Mouse (Mus musculus) forebrain, embryonic 15.5 days (tissue): Measurements from ENCODE around the gene Sik2. TPM values are rescaled to one million over a fixed set of nuclear protein-coding genes. Genes with fewer than 3 reads are reported as not detected.

Experiments used
- ATAC-seq: fragments of 200-750 bp; cut with Nextera tagmentation; replicated peaks from 2 replicates; pipeline ENCODE4 v1.8.0; 2017; ENCODE audit warnings: mild to moderate bottlenecking, moderate TSS enrichment, moderate library complexity
- H3K27ac ChIP-seq: fragments of 300-500 bp; sonication (generic); replicated peaks from 2 replicates; pipeline ENCODE4 v1.5.1; 2015; ENCODE audit warnings: mild to moderate bottlenecking, inconsistent platforms
- H3K27me3 ChIP-seq: fragments of 300-500 bp; sonication (generic); 2 replicates; pipeline ENCODE4 v1.6.1; 2015; ENCODE audit warnings: inconsistent platforms
- H3K36me3 ChIP-seq: fragments of 300-500 bp; sonication (generic); 2 replicates; pipeline ENCODE4 v1.6.1; 2015; ENCODE audit warnings: mild to moderate bottlenecking, inconsistent platforms
- H3K4me1 ChIP-seq: fragments of 300-500 bp; sonication (generic); 2 replicates; pipeline ENCODE4 v1.6.1; 2015; ENCODE audit warnings: inconsistent platforms
- H3K4me2 ChIP-seq: fragments of 300-500 bp; sonication (generic); replicated peaks from 2 replicates; pipeline ENCODE4 v1.6.1; 2015; ENCODE audit warnings: mild to moderate bottlenecking, inconsistent platforms
- H3K4me3 ChIP-seq: fragments of 300-500 bp; sonication (generic); 2 replicates; pipeline ENCODE4 v1.5.1; 2015; ENCODE audit warnings: mild to moderate bottlenecking, inconsistent platforms
- H3K9ac ChIP-seq: fragments of 300-500 bp; sonication (generic); replicated peaks from 2 replicates; pipeline ENCODE4 v1.6.1; 2015; ENCODE audit warnings: mild to moderate bottlenecking, inconsistent platforms
- H3K9me3 ChIP-seq: fragments of 300-500 bp; sonication (generic); 2 replicates; pipeline ENCODE4 v1.6.1; 2016; ENCODE audit warnings: inconsistent platforms
- WGBS: fragments of 180-500 bp; shearing (Covaris S2); methylation state at CpG from one replicate; pipeline ENCODE4 v1.1.7; 2015; ENCODE audit warnings: mixed read lengths; 5-methylcytosine and 5-hydroxymethylcytosine counted together
- polyA plus RNA-seq: library from polyadenylated mRNA; unstranded; fragments of >200 nt; fragmentation: Nextera tagmentation; extraction: Ambion mirVana; gene quantifications from 2 replicates; pipeline ENCODE4 v1.2.1, GENCODE M21; 2015

The Sik2 gene
- polyA plus RNA-seq, 1 experiment from 2014 or later: 19.5 TPM

- ATAC-seq: no peak
- Histone ChIP-seq H3K27me3 (no peaks in the 10 kb centered on the region), H3K9ac (no peak overlapping the region), H3K9me3 (no peaks in the 10 kb centered on the region), H3K4me1 (no peaks in the 10 kb centered on the region), H3K4me2 (no peak overlapping the region), H3K27ac (no peak overlapping the region), H3K36me3 (no peaks in the 10 kb centered on the region), H3K4me3 (no peak overlapping the region)
- WGBS: 96% methylated on average over 3 of the region's 3 CpGs
Measured at GRCm38 (mm10) chr9:50941804-50942401, 67.0 kb downstream of the Sik2 start.

GRCm38 (mm10) chr9:50929986-50930385 lies 78.9 kb downstream of the Sik2 start:
- Histone ChIP-seq H3K4me1 (no peaks in the 10 kb centered on the region), H3K9ac (no peak overlapping the region), H3K27me3 (no peaks in the 10 kb centered on the region), H3K4me2 (no peak overlapping the region), H3K9me3 (no peaks in the 10 kb centered on the region), H3K4me3 (no peak overlapping the region), H3K27ac (no peak overlapping the region), H3K36me3 (peaks cover 4% of the 10 kb centered on the region; the same call in 1 of the 2 replicates)
- no peak for ATAC-seq

- Histone ChIP-seq H3K9ac (no peak overlapping the region), H3K27me3 (no peaks in the 10 kb centered on the region), H3K9me3 (no peaks in the 10 kb centered on the region), H3K27ac (no peak overlapping the region), H3K4me2 (no peak overlapping the region), H3K36me3 (0 out of 2 replicates have a peak, but pooled peaks cover 2% of the 10 kb centered on the region), H3K4me3 (no peak overlapping the region), H3K4me1 (no peaks in the 10 kb centered on the region)
- no peak for ATAC-seq
- 93% methylated on average over 4 of the region's 4 CpGs for WGBS
Measured at GRCm38 (mm10) chr9:50925801-50926200, 83.1 kb downstream of the Sik2 start.

DNA sequence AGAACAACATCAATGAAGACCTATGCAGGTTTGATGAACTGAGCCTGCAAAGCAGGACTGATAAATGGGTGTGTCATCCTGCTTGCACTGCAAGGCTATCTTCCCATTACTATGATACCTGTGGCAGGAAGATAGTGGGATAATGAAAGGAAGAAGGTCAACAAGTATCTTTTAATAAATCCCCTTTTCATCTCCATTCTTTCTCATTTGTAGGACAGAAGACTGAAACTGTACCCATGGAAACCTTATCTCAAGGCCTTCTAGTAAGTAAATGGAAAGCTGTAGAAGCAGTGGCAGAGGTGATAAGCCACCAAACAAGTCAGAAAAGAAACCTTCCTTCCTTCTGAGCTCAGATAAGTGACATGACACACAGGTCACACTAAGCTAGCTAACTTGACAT lies 84.4 kb downstream of the Sik2 start:
- H3K4me2 ChIP-seq: no peak overlapping the region
- H3K36me3 ChIP-seq: no peaks in the 10 kb centered on the region
- no peaks in the 10 kb centered on the region for H3K27me3 ChIP-seq
- no peak for ATAC-seq
- no peak overlapping the region for H3K27ac ChIP-seq
- no peaks in the 10 kb centered on the region for H3K9me3 ChIP-seq
- no peaks in the 10 kb centered on the region for H3K4me1 ChIP-seq
- no peak overlapping the region for H3K9ac ChIP-seq
- no peak overlapping the region for H3K4me3 ChIP-seq

DNA sequence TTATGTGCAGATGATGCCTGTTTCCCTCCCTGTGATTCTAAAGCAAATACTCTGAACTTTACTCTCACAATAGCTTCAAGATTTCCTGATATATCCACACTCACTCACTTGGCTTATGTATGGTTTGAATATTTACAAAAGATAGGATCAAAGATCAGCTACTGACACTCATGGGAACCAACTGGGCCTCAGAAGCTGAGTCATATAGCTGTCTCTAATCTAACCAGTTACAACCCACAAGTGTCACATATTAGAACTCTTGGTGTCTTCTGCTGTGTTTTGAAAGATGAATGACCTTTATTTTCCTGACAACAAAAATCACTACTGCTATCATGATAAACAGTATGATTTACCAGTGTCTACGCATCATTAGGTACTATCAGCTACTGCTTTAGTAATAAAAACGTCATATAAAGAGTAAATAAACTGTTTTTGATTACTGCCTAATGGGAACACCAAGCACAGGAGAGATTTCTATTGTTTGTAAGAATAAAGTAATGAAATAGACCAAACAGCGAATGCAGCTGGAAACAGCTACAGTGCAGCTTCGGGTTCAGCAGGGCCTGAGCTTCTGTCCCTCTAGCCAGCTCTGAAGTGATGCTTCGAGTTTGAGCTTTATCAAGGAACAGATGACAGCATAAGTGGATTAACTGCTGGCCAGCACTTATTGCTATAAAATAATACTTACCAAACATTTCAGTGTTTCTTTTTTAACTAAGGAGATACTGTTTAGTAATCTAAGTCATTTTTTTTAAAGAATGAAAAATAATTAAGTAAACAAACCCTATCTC lies 86.3 kb downstream of the Sik2 start:
- H3K4me3 ChIP-seq: no peak overlapping the region
- no peak for ATAC-seq
- no peak overlapping the region for H3K9ac ChIP-seq
- no peaks in the 10 kb centered on the region for H3K9me3 ChIP-seq
- H3K4me1 ChIP-seq: no peaks in the 10 kb centered on the region
- 79% methylated on average over 5 of the region's 5 CpGs for WGBS
- H3K36me3 ChIP-seq: no peaks in the 10 kb centered on the region
- no peaks in the 10 kb centered on the region for H3K27me3 ChIP-seq
- no peak overlapping the region for H3K4me2 ChIP-seq
- no peak overlapping the region for H3K27ac ChIP-seq

- H3K36me3 ChIP-seq: no peaks in the 10 kb centered on the region
- no peak overlapping the region for H3K4me3 ChIP-seq
- no peaks in the 10 kb centered on the region for H3K9me3 ChIP-seq
- no peak overlapping the region for H3K9ac ChIP-seq
- H3K27ac ChIP-seq: no peak overlapping the region
- no peaks in the 10 kb centered on the region for H3K4me1 ChIP-seq
- H3K4me2 ChIP-seq: no peak overlapping the region
- H3K27me3 ChIP-seq: no peaks in the 10 kb centered on the region
- ATAC-seq: no peak
- 93% methylated on average over 3 of the region's 3 CpGs for WGBS
Measured at GRCm38 (mm10) chr9:50920933-50921895, 87.7 kb downstream of the Sik2 start.

GRCm38 (mm10) chr9:50919554-50919953 lies 89.3 kb downstream of the Sik2 start:
- 94% methylated on average over 2 of the region's 2 CpGs for WGBS
- Histone ChIP-seq H3K4me3 (no peak overlapping the region), H3K9ac (no peak overlapping the region), H3K4me1 (no peaks in the 10 kb centered on the region), H3K27ac (no peak overlapping the region), H3K27me3 (no peaks in the 10 kb centered on the region), H3K9me3 (no peaks in the 10 kb centered on the region), H3K36me3 (no peaks in the 10 kb centered on the region), H3K4me2 (no peak overlapping the region)
- no peak for ATAC-seq

DNA sequence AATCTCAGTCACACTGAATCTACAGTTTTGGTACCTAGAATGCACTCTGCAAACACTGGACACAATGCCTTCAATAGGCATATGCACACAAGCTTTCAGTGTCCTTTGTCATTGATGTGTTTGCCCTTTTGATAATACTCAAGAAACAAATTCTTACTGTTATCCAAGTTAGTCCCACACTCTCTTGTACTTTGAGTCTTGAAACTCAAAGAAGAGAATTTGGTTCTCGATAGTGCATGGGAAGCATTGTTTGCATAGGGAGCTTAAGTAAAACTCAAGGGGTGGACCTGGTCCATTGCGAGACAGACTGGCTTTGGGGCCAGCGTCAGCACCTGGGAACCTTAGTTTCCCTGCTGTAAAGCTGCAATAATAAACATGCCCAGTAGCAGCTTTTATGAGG lies 90.7 kb downstream of the Sik2 start:
- H3K27me3 ChIP-seq: no peaks in the 10 kb centered on the region
- ATAC-seq: no peak
- 82% methylated on average over 3 of the region's 3 CpGs for WGBS

DNA sequence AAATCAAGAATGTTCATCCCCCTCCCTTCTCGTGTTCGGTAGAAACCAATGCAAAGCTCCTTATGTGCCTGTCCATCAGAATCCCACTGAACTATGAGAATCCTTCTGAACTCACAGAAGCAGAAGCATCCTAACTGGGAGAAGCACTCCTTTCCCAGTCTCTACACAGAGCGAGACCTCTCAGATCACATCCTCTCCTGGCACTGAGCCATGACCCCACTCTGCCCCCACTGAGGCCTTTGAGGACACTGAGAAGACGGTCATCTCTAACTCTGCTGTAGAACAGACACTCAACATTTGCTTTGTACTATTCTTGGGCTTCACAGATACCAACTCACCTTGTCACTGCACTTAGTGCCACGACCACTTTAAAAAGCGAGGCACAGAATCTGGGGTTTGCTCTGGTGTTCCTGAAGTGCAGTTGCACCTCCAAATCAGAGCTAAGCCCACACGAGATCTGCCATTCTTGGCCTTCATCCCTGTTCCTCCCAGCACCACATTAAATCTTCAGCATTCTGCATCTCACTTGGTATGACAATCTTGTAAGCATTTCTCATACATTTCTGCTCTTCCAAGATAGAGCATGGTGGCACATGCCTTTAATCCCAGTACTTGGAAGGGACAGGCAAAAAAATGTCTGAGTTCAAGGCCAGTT lies 96.9 kb downstream of the Sik2 start:
- ATAC-seq: no peak
- no peaks in the 10 kb centered on the region for H3K9me3 ChIP-seq
- H3K4me3 ChIP-seq: no peak overlapping the region
- no peak overlapping the region for H3K4me2 ChIP-seq
- H3K36me3 ChIP-seq: peaks cover 10% of the 10 kb centered on the region; the same call in 1 of the 2 replicates
- no peak overlapping the region for H3K27ac ChIP-seq
- H3K9ac ChIP-seq: no peak overlapping the region
- H3K27me3 ChIP-seq: no peaks in the 10 kb centered on the region
- H3K4me1 ChIP-seq: no peaks in the 10 kb centered on the region
- WGBS: 91% methylated on average over 7 of the region's 7 CpGs

More for the DNA sequence above, 90.7 kb downstream of the Sik2 start:
- no peak overlapping the region for H3K9ac ChIP-seq
- H3K4me3 ChIP-seq: no peak overlapping the region
- no peaks in the 10 kb centered on the region for H3K4me1 ChIP-seq
- H3K27ac ChIP-seq: no peak overlapping the region
- no peak overlapping the region for H3K4me2 ChIP-seq
- H3K36me3 ChIP-seq: peaks cover 2% of the 10 kb centered on the region; the same call in 1 of the 2 replicates
- no peaks in the 10 kb centered on the region for H3K9me3 ChIP-seq

DNA sequence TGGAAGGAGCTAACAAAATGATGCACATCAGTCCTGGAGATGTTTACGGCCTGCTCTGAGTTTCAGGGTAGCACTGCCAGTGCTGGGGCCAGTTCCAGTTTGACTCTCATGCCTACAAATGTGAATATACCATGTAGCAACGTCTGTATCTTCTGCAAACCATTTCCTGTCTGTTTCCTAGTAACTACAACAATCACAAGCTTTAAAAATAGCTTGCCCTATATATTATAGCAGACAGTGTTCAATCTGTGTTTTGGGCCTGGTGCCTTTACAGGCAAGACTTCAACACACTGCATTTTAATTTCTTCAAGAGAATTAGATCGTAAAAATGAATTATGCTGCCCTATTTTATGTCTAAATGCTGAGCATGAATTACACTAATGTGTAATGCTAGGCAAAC lies 103.6 kb downstream of the Sik2 start:
- Histone ChIP-seq H3K27ac (no peak overlapping the region), H3K9me3 (no peaks in the 10 kb centered on the region), H3K36me3 (0 out of 2 replicates have a peak, but pooled peaks cover 4% of the 10 kb centered on the region), H3K4me1 (peaks cover 4% of the 10 kb centered on the region; the same call in 1 of the 2 replicates), H3K4me2 (no peak overlapping the region), H3K4me3 (no peak overlapping the region), H3K9ac (no peak overlapping the region), H3K27me3 (no peaks in the 10 kb centered on the region)
- ATAC-seq: no peak
- WGBS: 83% methylated on average over 3 of the region's 3 CpGs

- H3K27me3 ChIP-seq: no peaks in the 10 kb centered on the region
- no peak for ATAC-seq
- H3K4me1 ChIP-seq: peaks cover 8% of the 10 kb centered on the region; the same call in 1 of the 2 replicates
- WGBS: 77% methylated on average over 6 of the region's 6 CpGs
- no peak overlapping the region for H3K4me2 ChIP-seq
- 0 out of 2 replicates have a peak, but pooled peaks cover 4% of the 10 kb centered on the region for H3K36me3 ChIP-seq
- H3K9ac ChIP-seq: no peak overlapping the region
- H3K27ac ChIP-seq: no peak overlapping the region
- no peak overlapping the region for H3K4me3 ChIP-seq
- H3K9me3 ChIP-seq: no peaks in the 10 kb centered on the region
Measured at GRCm38 (mm10) chr9:50904196-50904847, 104.6 kb downstream of the Sik2 start.
